Mouse (Mus musculus) bone marrow, adult 2 months (tissue): ENCODE measurements at regions not wholly inside any gene's neighbourhood (a gene's known extent, or its start where the extent isn't known, plus 50 kb on each side); places are given as distances from the start of the nearest gene placed in this dataset.

Source experiments
- CTCF ChIP-seq: fragments of 200-500 bp; IDR thresholded peaks from 2 replicates; pipeline ENCODE4 v1.5.1; 2011; ENCODE audit warnings: low read length, control low read depth; ENCODE audit not compliant: control insufficient read depth, insufficient read depth
- POLR2A ChIP-seq: fragments of 200-500 bp; IDR thresholded peaks from 2 replicates; pipeline ENCODE4 v1.6.1; 2011; ENCODE audit warnings: low read depth, mild to moderate bottlenecking, control low read depth, low read length, borderline replicate concordance; ENCODE audit not compliant: control insufficient read depth

- TF ChIP-seq CTCF (no peak), POLR2A (no peak)
Observed at GRCm38 (mm10) chr4:84151971-84152450, 523.1 kb downstream of the Bnc2 start.
